Mouse (Mus musculus) limb, embryonic 12.5 days (tissue): ENCODE data around the gene Rictor. TPM values are rescaled to one million over a fixed set of nuclear protein-coding genes. Genes with fewer than 3 reads are reported as not detected.
"Not testable (repeated sequence)": the region's sequence is repeated elsewhere in the genome, so short reads cannot be mapped to it uniquely, and the experiment has no call there.

Source experiments
- ATAC-seq: fragments of 200-750 bp; cut with Nextera tagmentation; 2 replicates; pipeline ENCODE4 v1.8.0; 2017; ENCODE audit warnings: low read depth, moderate TSS enrichment; ENCODE audit not compliant: insufficient number of reproducible peaks, insufficient read depth, low FRiP score, low TSS enrichment
- H3K27ac ChIP-seq: fragments of 300-500 bp; sonication (generic); 2 replicates; pipeline ENCODE4 v1.5.1; 2016; ENCODE audit warnings: mild to moderate bottlenecking, moderate library complexity
- H3K27me3 ChIP-seq: fragments of 300-500 bp; sonication (generic); 2 replicates; pipeline ENCODE4 v1.6.1; 2016; ENCODE audit warnings: mild to moderate bottlenecking, moderate library complexity
- H3K36me3 ChIP-seq: fragments of 300-500 bp; sonication (generic); 2 replicates; pipeline ENCODE4 v1.6.1; 2016; ENCODE audit warnings: mild to moderate bottlenecking, moderate library complexity
- H3K4me1 ChIP-seq: fragments of 300-500 bp; sonication (generic); replicated peaks from 2 replicates; pipeline ENCODE4 v1.6.1; 2016
- H3K4me2 ChIP-seq: fragments of 300-500 bp; sonication (generic); 2 replicates; pipeline ENCODE4 v1.6.1; 2016; ENCODE audit warnings: mild to moderate bottlenecking, moderate library complexity
- H3K4me3 ChIP-seq: fragments of 300-500 bp; sonication (generic); replicated peaks from 2 replicates; pipeline ENCODE4 v1.5.1; 2016; ENCODE audit warnings: mild to moderate bottlenecking
- H3K9ac ChIP-seq: fragments of 300-500 bp; sonication (generic); replicated peaks from 2 replicates; pipeline ENCODE4 v1.6.1; 2016; ENCODE audit warnings: mild to moderate bottlenecking, moderate library complexity
- H3K9me3 ChIP-seq: fragments of 300-500 bp; sonication (generic); 2 replicates; pipeline ENCODE4 v1.6.1; 2016; ENCODE audit warnings: mild to moderate bottlenecking, moderate library complexity
- WGBS: fragments of 180-500 bp; shearing (Covaris S2); methylation state at CpG from one replicate; pipeline ENCODE4 v1.1.7; 2016; 5-methylcytosine and 5-hydroxymethylcytosine counted together
- polyA plus RNA-seq: library from polyadenylated mRNA; unstranded; fragments of >200 nt; fragmentation: Nextera tagmentation; extraction: Ambion mirVana; gene quantifications from 2 replicates; pipeline ENCODE4 v1.2.1, GENCODE M21; 2016

Rictor gene
- polyA plus RNA-seq, 1 experiment from 2014 or later, result 46.5 TPM

DNA sequence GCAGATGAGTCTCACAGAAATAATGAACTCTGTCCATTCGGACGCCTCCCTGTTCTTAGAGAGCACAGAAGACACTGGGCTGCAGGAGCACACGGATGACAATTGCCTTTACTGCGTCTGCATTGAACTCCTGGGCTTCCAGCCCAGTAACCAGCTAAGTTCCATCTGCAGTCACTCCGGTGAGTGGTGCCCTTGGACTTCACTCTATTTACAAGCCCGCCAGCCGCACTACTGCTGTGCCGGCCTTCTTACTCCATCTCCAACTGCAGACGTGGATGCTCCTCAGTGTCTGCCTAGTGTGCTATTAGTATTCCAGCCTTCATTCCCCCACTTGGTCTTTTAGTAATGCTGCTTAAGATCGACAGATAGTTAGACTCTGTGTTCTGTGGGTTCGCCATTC lies 83.5 kb downstream of the Rictor start:
- Histone ChIP-seq H3K36me3 (peaks cover 91% of the 10 kb centered on the region), H3K4me1 (no peaks in the 10 kb centered on the region), H3K9me3 (no peaks in the 10 kb centered on the region), H3K4me3 (no peak overlapping the region), H3K27ac (no peak overlapping the region), H3K9ac (no peak overlapping the region), H3K4me2 (no peak overlapping the region), H3K27me3 (no peaks in the 10 kb centered on the region)
- 91% methylated on average over 11 of the region's 11 CpGs for WGBS
- no peak for ATAC-seq

DNA sequence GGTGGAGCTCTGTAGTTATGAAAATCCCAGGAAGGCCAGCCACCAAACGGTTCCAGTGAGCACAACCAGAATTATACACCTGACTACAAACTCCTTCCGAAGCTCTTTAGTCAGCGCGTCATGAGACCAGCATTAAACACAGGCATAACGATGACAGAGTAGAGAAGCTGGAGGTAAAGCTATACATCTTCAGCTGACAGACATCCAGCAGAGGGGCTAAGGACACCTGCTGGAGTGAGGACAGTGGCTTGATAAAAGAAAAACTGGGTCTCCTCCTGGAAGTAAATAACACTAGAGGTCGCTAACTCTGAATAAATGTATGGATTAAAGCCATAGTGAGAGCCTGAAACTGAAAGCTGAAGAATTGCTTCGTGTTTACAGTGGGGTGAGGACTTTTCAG lies 84.7 kb downstream of the Rictor start:
- Histone ChIP-seq H3K27ac (no peak overlapping the region), H3K4me1 (no peaks in the 10 kb centered on the region), H3K9me3 (no peaks in the 10 kb centered on the region), H3K36me3 (peaks cover 93% of the 10 kb centered on the region), H3K27me3 (no peaks in the 10 kb centered on the region), H3K4me2 (no peak overlapping the region), H3K4me3 (no peak overlapping the region), H3K9ac (no peak overlapping the region)
- no peak for ATAC-seq
- 86% methylated on average over 7 of the region's 7 CpGs for WGBS

DNA sequence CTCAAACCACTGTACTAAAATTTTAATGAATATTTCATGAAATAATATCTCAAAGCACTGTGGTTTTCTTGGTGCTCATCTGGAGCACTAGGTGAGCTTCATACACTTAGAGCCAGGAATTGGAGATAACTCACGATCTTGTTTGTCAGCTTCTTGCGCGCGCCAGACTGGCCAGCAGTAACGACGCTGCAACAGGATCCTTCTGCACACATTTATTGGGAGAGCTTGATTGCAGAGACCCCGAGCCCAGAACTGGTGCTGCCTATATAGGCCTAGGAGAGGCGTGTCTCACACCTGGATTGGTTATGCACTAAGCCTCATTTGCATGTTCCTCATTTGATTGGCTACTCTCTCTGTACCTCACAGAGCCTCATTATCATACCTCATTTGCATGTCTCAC lies 93.0 kb downstream of the Rictor start:
- not testable (repeated sequence) for H3K4me1 ChIP-seq, H3K4me3 ChIP-seq, H3K9ac ChIP-seq, H3K4me2 ChIP-seq, ATAC-seq, H3K27me3 ChIP-seq, H3K9me3 ChIP-seq, H3K27ac ChIP-seq
- 97% methylated on average over 8 of the region's 8 CpGs for WGBS
- H3K36me3 ChIP-seq, result peaks cover 34% of the 10 kb centered on the region

DNA sequence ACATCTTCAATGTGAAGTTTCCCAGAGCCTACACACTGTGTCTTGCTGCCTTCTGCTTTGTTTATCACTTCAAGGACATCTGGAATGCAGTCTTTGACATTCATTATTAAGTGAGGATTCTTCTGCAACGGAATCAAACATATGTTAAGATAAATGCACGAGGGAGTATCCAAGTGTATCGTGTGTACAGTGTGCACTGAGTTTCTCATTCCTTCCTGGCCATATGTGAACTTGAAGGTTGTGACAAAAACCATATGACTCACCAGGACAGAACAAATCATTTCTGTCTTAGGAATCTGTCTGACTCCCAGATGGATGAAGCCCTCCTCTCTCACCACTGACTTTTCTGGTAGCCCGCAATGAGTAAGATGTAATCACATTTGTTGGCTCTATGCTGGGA lies 107.6 kb downstream of the Rictor start:
- 79% methylated on average over 4 of the region's 4 CpGs for WGBS
- Histone ChIP-seq H3K4me1 (no peaks in the 10 kb centered on the region), H3K27ac (no peak overlapping the region), H3K9me3 (0 out of 2 replicates have a peak, but pooled peaks cover 3% of the 10 kb centered on the region), H3K4me2 (no peak overlapping the region), H3K4me3 (no peak overlapping the region), H3K36me3 (no peaks in the 10 kb centered on the region), H3K27me3 (no peaks in the 10 kb centered on the region), H3K9ac (no peak overlapping the region)
- no peak for ATAC-seq

GRCm38 (mm10) chr15:6840199-6840598 lies 132.0 kb downstream of the Rictor start:
- Histone ChIP-seq H3K36me3 (no peaks in the 10 kb centered on the region), H3K9ac (no peak overlapping the region)

DNA sequence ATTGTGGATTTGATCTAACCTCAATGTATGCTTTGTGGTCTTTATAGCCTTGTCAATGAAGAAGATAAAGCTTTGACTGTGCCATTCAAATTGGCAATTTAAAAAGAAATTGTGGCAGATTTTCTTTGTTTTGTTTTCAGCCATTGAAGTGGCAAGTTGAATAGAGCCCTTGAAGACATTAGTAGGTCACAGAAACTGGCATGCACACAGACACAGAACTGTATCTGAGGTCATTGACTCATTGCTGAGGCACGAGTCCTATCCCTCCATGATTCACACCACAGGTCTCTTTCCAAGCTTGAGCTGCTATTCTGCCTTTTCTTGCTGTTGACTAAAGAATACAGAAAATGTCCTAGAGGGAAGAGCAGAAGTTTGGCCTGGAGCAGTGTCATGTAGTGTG lies 141.7 kb downstream of the Rictor start:
- no peaks in the 10 kb centered on the region for H3K27me3 ChIP-seq
- 85% methylated on average over 1 of the region's 1 CpGs for WGBS
- no peak overlapping the region for H3K4me3 ChIP-seq
- H3K4me1 ChIP-seq, result no peaks in the 10 kb centered on the region
- no peak overlapping the region for H3K4me2 ChIP-seq
- H3K36me3 ChIP-seq, result no peaks in the 10 kb centered on the region
- no peak for ATAC-seq
- no peaks in the 10 kb centered on the region for H3K9me3 ChIP-seq
- H3K9ac ChIP-seq, result no peak overlapping the region
- H3K27ac ChIP-seq, result no peak overlapping the region

More at GRCm38 (mm10) chr15:6840199-6840598, 132.0 kb downstream of the Rictor start:
- Histone ChIP-seq H3K4me3 (no peak overlapping the region), H3K9me3 (no peaks in the 10 kb centered on the region), H3K27me3 (no peaks in the 10 kb centered on the region), H3K27ac (no peak overlapping the region), H3K4me1 (no peaks in the 10 kb centered on the region), H3K4me2 (no peak overlapping the region)
- WGBS, result 55% methylated on average over 4 of the region's 4 CpGs
- no peak for ATAC-seq

Other genes with a start within 250 kb of the Rictor start
- 3.4 and 3.8 TPM in 2 replicates for gene Fyb, start 185.5 kb upstream of the Rictor start, polyA plus RNA-seq
- 0.74 and 0.76 TPM in 2 replicates for gene Osmr, start 166.6 kb downstream of the Rictor start, polyA plus RNA-seq